Mouse (Mus musculus) testis, adult 10 weeks (tissue): ENCODE results near the gene Cldn34b3. TPM values are rescaled to one million over a fixed set of nuclear protein-coding genes. Genes with fewer than 3 reads are reported as not detected.

Experiments used
- polyA plus RNA-seq: library from polyadenylated mRNA; stranded (reverse); fragments of 350-450 nt; fragmentation: Illumina TruSeq; extraction: RNeasy Lipid Tissue Mini Kit (QIAGEN cat#74804); gene quantifications from one replicate; pipeline ENCODE4 v1.2.3, GENCODE M21; 2014; ENCODE audit warnings: low read depth, low replicate concordance

Cldn34b3 gene
- polyA plus RNA-seq: 21.0 TPM

DNA sequence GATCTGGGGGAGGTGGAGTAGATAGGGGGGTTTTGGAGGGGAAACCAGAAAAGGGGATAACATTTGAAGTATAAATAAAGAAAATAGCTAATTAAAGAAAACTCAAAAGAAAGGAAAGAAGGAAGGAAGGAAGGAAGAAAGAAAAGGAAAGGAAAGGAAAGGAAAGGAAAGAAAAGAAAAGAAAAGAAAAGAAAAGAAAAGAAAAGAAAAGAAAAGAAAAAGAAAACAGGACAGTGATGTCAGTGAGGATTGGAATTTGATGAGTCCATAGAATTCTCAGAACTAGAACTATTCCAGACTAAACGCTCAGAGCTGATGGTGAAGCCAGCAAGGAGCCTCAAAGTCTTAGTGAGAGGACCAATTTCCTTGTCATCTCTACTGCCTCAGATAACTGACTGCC is at the start of gene Cldn34b3:
Gene Cldn34b3, plus strand, starts transcription at position 301 of the 400 bp plus-strand sequence.

Other genes starting within 250 kb of the Cldn34b3 start
- gene Cldn34b4, start 129.0 kb downstream of the Cldn34b3 start, polyA plus RNA-seq: 75.6 TPM